Mouse (Mus musculus) c-Kit-positive CD71-positive TER-119-negative erythroid progenitor cells, embryonic 14.5 days (primary cell): ENCODE measurements around the gene Wbp1.

Source experiments
- DNase-seq: peaks from one replicate; pipeline ENCODE4 v3.0.0-alpha.2; 2013; ENCODE audit warnings: low read depth

Gene Wbp1

GRCm38 (mm10) chr6:83140044-83140443 is 18.7 kb upstream of the Wbp1 start:
- no peak for DNase-seq

DNA sequence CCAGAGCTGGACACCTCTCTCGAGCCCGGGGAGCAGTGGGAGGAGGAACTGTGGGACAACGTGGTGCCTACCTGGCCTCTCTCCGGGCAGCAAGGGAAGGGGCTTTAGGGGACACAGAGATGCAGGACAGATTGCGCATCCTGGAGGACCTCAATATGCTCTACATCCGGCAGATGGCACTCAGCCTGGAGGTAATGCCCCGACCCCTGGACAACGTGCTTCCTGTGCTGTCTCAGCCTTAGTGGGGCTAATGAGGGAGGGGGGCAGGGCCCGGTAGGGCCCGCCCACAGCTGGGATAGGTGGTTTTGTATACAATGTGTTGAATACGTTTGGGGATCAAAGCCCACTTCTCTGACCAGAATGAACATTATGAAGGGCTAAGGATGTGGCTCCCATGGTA is 16.7 kb upstream of the Wbp1 start:
- DNase-seq: no peak

- DNase-seq: no peak
Measured at GRCm38 (mm10) chr6:83137576-83137950, 16.2 kb upstream of the Wbp1 start.

- no peak for DNase-seq
Measured at GRCm38 (mm10) chr6:83136881-83137575, 15.7 kb upstream of the Wbp1 start.

- no peak for DNase-seq
Measured at GRCm38 (mm10) chr6:83136291-83136880, 15.0 kb upstream of the Wbp1 start.

GRCm38 (mm10) chr6:83135571-83136161 is 14.3 kb upstream of the Wbp1 start:
- no peak for DNase-seq

GRCm38 (mm10) chr6:83134951-83135513 is 13.7 kb upstream of the Wbp1 start, which contains the start of gene Rtkn:
Gene Rtkn, plus strand, starts transcription at chr6:83135463.
- DNase-seq: no peak

GRCm38 (mm10) chr6:83134226-83134625 is 12.9 kb upstream of the Wbp1 start:
- DNase-seq: no peak

DNA sequence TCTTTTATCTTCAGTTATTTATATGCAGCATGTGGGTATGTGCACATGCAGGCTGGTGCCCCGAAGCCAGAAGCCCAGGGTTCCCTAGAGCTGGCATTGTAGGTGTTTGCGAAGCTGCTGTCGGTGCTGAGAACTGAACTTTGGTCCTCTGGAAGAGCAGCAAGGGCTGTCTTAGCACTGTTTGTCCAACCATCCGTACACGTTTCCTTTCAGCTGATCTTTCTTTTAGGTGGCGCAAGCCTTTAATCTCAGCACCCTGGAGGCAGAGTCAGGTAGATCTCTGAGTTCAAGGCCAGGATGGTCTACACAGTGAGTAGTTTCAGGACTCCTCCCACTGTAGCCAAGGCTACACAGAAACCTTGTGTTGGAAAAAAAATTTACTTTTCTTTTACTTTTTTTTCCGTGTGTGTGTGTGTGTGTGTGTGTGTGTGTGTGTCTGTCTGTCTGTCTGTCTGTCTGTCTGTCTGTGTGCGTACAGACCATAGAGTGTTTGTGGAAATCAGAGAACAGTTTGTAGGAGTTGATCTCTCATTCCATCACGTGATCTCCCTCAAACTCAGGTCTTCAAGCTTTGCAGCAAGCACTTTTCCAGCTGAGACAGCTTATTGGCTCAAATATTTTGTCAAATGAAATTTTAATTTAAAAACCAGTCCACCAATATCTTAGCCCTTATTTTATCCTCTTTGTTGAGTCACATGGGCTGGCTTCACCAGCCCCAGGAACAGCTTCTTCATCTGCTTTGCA is 11.0 kb upstream of the Wbp1 start:
- DNase-seq: no peak

- no peak for DNase-seq
Measured at GRCm38 (mm10) chr6:83131469-83132034, 10.2 kb upstream of the Wbp1 start.

- no peak for DNase-seq
Measured at GRCm38 (mm10) chr6:83127419-83127818, 6.1 kb upstream of the Wbp1 start.

- DNase-seq: no peak
Measured at GRCm38 (mm10) chr6:83125331-83125730, 4.0 kb upstream of the Wbp1 start, which contains the start of gene Ino80b. Gene Ino80b, minus strand, starts transcription at chr6:83125431.

DNA sequence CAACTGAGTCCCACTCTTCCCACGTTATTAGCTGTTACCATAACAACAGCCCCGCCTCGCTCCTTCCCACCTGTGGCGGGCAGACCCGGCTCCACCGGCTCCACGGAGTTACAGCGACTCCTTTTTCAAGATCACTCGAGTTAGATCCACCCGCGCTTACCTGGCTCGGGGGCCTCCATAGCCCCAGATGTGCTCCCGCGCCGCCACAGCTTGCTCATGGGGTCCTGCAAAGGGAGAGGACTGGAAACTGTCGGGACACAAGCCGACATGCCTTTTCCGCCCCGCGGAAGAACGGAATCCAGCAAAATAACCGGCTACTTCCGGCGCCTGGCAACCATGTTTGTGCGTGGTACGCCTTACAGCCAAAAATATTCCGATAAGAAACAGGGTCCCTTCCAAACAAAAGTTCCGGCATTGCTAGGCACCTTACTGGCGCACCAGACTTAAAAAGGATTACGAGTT is 3.5 kb upstream of the Wbp1 start:
- peak; percentile 96 for DNase-seq

DNA sequence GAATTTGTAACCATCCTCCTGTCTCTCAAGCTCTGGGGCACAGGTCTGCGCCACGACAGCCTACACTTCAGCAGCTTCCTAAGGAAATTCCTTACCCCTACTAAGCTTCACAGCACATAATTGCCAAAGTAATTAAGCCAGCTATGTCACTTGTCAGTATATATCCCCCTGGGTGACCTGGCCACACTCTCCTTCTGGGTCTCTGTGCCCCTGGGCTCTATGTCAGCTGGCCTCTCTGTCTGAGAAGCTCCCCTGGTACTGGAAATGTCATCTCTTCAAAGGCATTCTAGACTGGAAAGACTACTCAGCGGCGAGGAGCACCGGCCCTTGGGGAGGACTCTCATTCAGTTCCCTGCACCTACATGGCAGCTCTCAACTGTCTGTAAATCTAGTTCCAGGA is 1.6 kb upstream of the Wbp1 start:
- no peak for DNase-seq

GRCm38 (mm10) chr6:83121863-83122710 is 728 bp upstream of the Wbp1 start:
- DNase-seq: no peak

DNA sequence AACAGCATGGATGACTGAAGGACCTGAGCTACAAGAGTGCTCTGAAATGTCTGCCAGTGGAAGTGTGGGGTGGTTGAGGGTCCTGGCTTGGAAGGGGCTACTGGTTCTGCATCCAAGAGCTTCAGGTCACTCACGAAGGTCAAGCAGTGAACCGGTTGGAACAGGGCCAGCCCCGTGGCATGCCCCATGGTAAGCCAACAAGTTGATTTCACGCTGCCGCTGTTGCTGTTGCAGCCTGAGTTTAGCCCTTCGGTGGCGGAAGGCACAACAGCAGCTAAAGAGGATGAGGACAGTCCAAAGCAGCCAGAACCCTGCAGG is 1.7 kb downstream of the Wbp1 start:
- DNase-seq: no peak

- no peak for DNase-seq
Measured at GRCm38 (mm10) chr6:83118825-83119733, 2.3 kb downstream of the Wbp1 start.

DNA sequence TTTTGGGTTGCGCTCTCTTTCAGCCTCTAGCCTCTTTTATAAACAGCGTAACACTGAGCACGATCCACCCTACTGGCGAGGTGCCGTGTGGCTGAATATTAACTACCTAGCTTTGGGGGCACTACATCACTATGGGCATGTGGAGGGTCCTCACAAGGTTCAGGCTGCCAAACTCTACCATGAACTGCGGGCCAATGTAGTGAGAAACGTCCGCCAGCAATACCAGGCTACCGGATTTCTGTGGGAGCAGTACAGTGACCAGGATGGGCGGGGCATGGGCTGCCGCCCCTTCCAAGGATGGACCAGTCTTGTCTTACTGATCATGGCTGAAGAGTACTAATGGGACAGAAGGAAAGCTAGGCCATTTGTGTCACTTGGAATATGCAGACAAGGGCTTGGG is 3.0 kb downstream of the Wbp1 start:
- DNase-seq: no peak

- no peak for DNase-seq
Measured at GRCm38 (mm10) chr6:83117616-83118015, 3.7 kb downstream of the Wbp1 start.

DNA sequence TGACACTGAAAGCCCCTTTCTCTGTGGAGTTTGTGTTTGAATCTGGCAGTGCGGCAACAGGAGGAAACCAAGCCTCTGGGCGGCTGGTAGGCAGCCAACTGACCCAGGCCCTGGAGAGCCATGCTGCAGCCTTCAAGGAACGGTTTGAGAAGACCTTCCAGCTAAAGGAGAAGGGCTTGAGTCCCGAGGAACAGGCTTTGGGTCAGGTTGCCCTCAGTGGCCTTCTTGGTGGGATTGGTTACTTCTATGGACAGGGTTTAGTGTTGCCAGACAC is 4.3 kb downstream of the Wbp1 start:
- DNase-seq: no peak
